Mouse (Mus musculus) skeletal muscle tissue, adult 2 months (tissue): Measurements from ENCODE around the gene Lrrc38.

Experiments
- DNase-seq: peaks from one replicate; pipeline ENCODE4 v3.0.0-alpha.2; 2012; ENCODE audit warnings: low read depth, low spot score

The Lrrc38 gene

GRCm38 (mm10) chr4:143350047-143351015 is 774 bp downstream of the Lrrc38 start:
- peak; percentile 19 for DNase-seq

DNA sequence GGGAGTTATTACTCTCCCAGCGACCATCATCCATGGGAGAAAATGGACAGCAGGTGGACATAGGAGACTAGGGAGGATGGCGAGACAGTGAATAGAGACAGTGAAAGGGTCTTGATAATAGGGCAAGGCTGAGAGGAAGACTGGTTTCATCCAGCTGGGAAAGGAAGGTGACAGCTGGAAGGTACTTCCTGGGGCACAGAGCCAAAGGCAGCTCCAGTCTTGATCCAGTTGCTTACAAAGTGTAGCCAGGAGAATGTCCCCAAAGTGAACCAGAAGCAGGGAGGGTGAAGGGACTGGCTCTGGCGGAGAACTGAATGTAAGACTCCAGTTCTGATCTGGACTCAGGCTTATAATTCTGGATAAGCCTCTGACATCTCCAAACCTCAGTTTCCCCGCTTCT is 2.7 kb downstream of the Lrrc38 start:
- peak; percentile 66 for DNase-seq

- DNase-seq = peak; percentile 45
Observed at GRCm38 (mm10) chr4:143361520-143361919, 12.0 kb downstream of the Lrrc38 start.

DNA sequence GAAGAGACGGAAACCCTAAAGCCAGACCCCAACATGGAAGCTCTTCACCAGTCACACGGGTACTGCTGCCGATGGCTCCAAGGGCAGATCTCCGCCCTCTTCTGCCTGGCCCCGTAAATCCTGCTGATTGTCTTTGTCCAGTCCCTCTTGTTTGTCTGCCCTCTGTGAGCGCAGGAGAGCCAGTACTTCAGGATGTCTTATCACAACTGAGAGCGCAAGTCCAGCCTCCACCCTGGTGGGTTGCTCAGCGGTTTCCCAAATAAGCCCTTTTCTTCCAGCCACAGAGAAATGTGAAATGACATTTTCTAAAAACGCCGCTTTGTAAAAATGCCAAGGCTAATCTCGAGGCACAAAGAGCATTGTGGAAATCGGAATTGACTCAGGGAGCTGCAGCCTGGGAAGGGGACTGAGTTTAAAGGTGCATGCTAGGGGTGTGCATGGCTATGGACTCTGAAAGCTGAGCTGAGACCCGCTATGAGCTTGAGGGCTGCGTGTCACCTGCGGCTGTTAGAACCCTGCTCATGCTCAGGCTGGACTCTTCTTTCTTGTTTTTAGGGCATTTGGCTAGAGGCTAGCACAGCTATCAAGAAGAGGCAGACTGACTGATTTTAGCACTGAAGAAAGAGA is 17.0 kb downstream of the Lrrc38 start:
- DNase-seq = no peak

- DNase-seq = no peak
Observed at GRCm38 (mm10) chr4:143379480-143379879, 29.9 kb downstream of the Lrrc38 start.

- no peak for DNase-seq
Observed at GRCm38 (mm10) chr4:143379931-143380715, 30.6 kb downstream of the Lrrc38 start.

GRCm38 (mm10) chr4:143380716-143381004 is 31.1 kb downstream of the Lrrc38 start:
- no peak for DNase-seq

DNA sequence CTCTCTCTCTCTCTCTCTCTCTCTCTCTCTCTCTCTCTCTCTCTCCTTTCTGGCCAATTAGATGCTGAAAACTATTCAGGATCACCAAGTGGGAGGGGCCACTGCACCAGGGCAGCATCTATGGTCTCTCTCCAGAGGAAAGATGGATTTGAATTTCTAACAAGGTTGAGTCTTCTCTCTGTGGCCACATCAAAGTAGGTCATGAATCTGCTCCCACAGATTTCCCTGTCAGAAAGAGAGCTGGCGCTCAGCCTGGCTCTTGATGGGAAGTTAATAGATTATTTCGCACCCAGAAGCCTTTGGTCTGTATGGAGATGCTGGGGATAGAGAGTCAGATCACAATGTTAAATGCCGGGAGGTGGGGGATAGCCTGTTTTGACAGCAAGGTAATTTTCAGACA is 32.6 kb downstream of the Lrrc38 start:
- DNase-seq = no peak

GRCm38 (mm10) chr4:143383646-143384045 is 34.1 kb downstream of the Lrrc38 start:
- no peak for DNase-seq

GRCm38 (mm10) chr4:143388955-143389702 is 39.6 kb downstream of the Lrrc38 start:
- no peak for DNase-seq

DNA sequence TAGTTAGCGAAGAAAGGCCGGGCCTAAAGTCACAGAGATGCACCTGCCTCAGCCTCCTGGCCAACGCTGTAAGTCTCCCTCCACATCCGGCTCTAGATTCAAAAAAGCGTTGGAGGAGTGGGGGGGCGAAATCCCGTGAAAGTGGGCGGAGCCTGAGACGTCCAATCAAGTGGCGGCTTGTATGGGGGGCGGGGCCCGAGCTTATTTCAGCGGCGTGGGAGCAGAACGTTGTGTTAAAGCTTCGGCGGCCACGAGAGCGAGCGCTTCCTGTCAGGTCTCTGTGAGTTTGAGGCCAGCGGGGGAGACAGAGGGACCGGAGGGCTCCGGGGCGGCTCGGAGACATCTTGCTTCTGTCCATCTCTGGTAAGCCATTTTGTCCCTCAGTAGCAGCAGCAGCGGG is 44.6 kb downstream of the Lrrc38 start, which contains the start of gene Pramel1:
TSS of gene Pramel1 (plus strand) at position 248 of the 400 bp plus-strand sequence.
- DNase-seq = no peak

- no peak for DNase-seq
Observed at GRCm38 (mm10) chr4:143411566-143412218, 62.1 kb downstream of the Lrrc38 start.

DNA sequence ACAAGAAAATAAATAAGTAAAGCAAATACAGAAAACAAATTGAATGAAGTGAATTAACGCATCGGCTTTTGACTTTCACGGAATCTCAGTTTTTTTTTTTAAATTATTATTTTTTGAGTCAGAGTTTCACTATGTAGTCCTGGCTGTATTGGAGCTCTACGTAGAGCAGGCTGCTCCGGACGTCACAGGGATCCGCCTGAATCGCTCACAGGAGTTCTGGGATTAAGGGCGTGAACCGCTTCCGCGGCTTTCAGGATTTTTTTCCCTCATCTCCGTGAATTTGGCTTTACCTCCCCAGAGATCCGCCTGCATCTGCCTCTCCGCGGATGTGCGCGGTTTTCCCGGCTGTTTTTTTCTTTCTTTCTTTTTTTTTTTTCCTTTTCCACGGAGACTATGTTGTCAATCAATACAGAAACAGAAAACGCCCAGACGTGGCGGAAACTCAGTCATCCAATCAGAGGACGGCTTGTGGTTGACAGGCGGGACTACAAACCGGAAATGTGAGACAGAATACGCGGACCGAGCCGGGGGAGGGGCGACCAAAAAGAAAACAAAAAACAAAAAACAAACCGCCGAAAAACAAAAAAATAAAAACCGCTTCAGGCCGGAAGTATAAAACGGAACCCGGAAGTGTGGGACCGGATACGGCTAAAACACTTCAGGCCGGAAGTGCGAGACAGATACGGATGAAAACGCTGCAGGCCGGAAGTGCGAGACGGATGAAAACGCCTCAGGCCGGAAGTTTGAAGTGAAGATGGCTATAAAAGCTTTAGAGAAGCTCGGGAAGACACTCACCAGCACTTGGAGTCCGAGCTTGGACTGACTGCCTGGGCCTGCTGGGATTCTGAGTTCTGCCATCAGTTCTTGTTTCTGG is 62.9 kb downstream of the Lrrc38 start, which contains the start of gene Pramef8:
TSS of gene Pramef8 (plus strand) at position 208 of the 874 bp plus-strand sequence.
- DNase-seq = peak; percentile 87

DNA sequence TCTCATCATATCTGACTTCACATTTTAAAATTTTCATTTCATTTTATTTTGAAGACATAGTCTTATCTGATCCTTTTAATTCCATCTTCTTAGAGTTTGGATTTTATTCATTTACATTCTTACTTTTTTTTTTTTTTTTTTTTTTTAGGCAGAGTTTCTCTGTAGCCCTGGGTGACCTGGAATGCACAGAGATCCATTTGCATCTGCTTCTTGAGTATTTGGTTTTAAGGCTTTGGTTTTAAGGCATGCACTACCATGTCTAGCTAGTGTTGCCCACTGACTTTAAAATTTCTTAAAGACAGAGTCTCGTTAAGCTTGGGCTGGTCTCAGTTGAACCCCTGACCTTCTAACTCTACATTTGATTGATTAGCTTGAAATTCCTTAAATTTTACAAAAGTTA is 64.1 kb downstream of the Lrrc38 start:
- no peak for DNase-seq

- no peak for DNase-seq
Observed at GRCm38 (mm10) chr4:143414121-143414520, 64.6 kb downstream of the Lrrc38 start.
